Mouse (Mus musculus): Measurements from ENCODE around the gene Camkk1. TPM values are rescaled to one million over a fixed set of nuclear protein-coding genes. Genes with fewer than 3 reads are reported as not detected.

Gene Camkk1
- polyA plus RNA-seq, 1 experiment from 2014 or later = 6.1 TPM

DNA sequence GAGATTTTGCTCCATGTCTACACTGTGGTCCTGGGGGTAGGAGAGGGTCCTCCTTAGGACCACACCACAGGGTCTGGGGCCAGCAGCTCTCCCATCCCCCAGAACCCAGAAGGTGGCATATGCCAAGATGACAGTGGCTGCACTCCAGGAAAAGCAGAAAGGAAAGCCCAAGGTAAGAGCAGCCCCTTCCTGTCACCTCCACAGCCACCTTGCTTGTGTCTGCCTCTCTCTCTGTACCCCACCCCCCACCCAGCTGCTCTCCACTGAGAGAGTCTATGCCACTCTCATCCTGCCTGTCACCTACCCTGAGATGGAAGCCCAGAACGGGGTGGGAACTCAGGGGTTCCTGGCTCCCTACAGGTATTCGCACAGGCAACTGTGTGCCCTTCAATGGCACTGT, 10.0 kb upstream of the Camkk1 start:
- Histone ChIP-seq H3K27me3 (replicated peaks; ENCODE audit: insufficient read depth, low read length) (no peaks in the 10 kb centered on the region; the same call in 1 of the 2 replicates), H3K27ac (ENCODE audit: low read length) (no peak overlapping the region), H3K4me2 (replicated peaks; ENCODE audit: low read depth, low read length) (no peak overlapping the region), H3K4me1 (ENCODE audit: insufficient read depth, low read depth, low read length) (no peaks in the 10 kb centered on the region), H3K9ac (replicated peaks; ENCODE audit: low read depth) (no peak overlapping the region), H3K9me3 (ENCODE audit: low read length) (no peaks in the 10 kb centered on the region), H3K4me3 (ENCODE audit: low read depth, low read length) (no peak overlapping the region), H3K36me3 (ENCODE audit: insufficient read depth, low read length) (no peaks in the 10 kb centered on the region)
- ATAC-seq (no peak), DNase-seq (ENCODE audit: low spot score) (no peak)
- TF ChIP-seq EP300 (IDR thresholded peaks at IDR 0.05) (no peak), CTCF (IDR thresholded peaks at IDR 0.05) (no peak)
- WGBS = 64% methylated on average over 2 of the region's 2 CpGs

DNA sequence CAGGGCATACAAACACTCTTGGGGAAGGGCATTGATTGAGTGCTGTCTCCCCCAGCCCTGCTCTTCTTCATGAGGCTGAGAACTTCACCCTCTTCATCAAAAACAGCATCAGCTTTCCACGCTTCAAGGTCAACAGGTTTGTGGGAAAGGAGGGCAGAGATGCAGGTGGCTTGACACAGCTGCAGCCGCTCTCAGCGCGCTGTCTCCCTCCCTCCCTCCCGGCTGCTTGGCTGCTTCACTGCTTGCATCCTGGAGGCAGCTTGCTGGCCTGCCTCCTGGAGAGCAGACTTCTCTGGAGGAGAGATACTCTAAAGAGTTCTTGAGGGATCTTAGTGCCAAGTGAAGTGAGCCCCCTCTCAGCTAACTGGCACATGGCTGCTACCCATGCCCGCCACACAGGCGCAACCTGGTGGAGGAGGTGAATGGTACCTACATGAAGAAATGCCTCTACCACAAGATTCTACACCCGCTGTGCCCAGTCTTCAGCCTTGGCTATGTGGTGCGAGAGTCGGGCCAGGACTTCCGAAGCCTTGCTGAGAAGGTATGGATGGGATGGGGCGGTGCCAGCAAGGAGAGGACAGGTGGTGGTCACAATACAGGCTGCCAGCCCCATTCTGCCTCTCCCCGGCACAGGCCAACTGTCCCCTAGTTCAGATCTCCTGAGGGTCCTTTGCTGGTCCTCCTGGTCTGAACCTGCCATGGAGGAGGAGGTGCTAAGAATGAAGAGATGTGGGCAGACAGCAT, 9.1 kb upstream of the Camkk1 start:
- H3K36me3 ChIP-seq (ENCODE audit: insufficient read depth, low read length) = no peaks in the 10 kb centered on the region
- H3K9me3 ChIP-seq (ENCODE audit: low read length) = no peaks in the 10 kb centered on the region
- ATAC-seq = no peak
- H3K4me2 ChIP-seq (replicated peaks; ENCODE audit: low read depth, low read length) = no peak overlapping the region
- WGBS = 48% methylated on average over 12 of the region's 13 CpGs
- H3K4me1 ChIP-seq (ENCODE audit: insufficient read depth, low read depth, low read length) = peaks cover 2% of the 10 kb centered on the region; the same call in 1 of the 2 replicates
- no peak overlapping the region for H3K9ac ChIP-seq (replicated peaks; ENCODE audit: low read depth)
- H3K27me3 ChIP-seq (replicated peaks; ENCODE audit: insufficient read depth, low read length) = no peaks in the 10 kb centered on the region; the same call in 1 of the 2 replicates
- DNase-seq (ENCODE audit: low spot score) = no peak
- TF ChIP-seq EP300 (IDR thresholded peaks at IDR 0.05) = no peak
- H3K4me3 ChIP-seq (ENCODE audit: low read depth, low read length) = no peak overlapping the region
- H3K27ac ChIP-seq (ENCODE audit: low read length) = no peak overlapping the region

DNA sequence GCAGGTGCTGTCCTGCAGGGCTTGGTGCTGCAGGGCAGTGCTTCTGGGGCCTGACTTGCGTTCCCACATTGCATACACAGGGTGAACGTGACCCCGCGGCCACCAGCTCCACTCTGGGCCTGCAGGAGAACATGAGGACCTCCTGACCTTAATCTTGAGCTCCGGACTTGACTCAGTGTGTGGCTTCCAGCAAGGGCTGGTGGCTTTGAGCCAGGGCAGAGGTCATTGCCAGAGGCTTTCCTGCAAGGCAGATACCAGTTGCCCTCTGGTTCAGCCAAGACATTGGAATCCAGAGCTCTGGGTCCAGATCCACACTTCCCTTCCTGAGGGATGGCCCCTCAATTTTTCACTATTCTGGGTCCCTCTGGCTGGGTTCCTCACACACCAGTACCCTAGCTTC, 4.8 kb upstream of the Camkk1 start:
- H3K27me3 ChIP-seq (replicated peaks; ENCODE audit: insufficient read depth, low read length) = no peaks in the 10 kb centered on the region
- H3K27ac ChIP-seq (ENCODE audit: low read length) = no peak overlapping the region
- 68% methylated on average over 5 of the region's 5 CpGs for WGBS

DNA sequence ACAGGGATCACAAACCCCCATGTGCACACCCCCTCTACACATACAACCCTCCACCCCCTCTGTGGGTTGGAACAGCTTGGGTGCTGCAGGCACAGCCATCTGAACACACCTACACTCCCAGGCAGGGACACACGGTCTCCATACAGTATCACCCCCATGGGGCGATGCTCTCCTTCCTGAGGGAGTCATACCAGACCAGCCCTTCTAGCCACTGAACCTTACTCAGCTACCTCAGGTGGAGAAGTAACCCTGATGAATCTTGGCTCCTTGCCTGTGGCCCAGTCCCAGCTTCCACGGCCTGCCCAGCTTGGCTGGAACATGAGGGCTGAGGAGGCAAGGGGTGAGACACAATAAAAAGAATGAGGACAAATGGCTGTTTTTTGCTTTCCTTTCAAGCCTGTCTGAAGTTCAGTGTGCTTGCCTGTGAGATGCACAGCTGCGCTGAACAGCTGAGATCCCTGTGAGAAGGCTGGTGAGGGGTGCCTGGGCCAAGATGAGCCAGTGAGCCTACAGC, 3.9 kb upstream of the Camkk1 start:
- Histone ChIP-seq H3K9me3 (ENCODE audit: low read length) (no peaks in the 10 kb centered on the region), H3K27me3 (replicated peaks; ENCODE audit: insufficient read depth, low read length) (no peaks in the 10 kb centered on the region), H3K27ac (ENCODE audit: low read length) (no peak overlapping the region), H3K4me1 (ENCODE audit: insufficient read depth, low read depth, low read length) (peaks cover 11% of the 10 kb centered on the region), H3K4me2 (replicated peaks; ENCODE audit: low read depth, low read length) (no peak overlapping the region), H3K36me3 (ENCODE audit: insufficient read depth, low read length) (no peaks in the 10 kb centered on the region), H3K4me3 (ENCODE audit: low read depth, low read length) (no peak overlapping the region), H3K9ac (replicated peaks; ENCODE audit: low read depth) (no peak overlapping the region)
- ATAC-seq = no peak
- WGBS = 72% methylated on average over 4 of the region's 4 CpGs
- no peak for DNase-seq (ENCODE audit: low spot score)
- TF ChIP-seq EP300 (IDR thresholded peaks at IDR 0.05) (no peak), CTCF (IDR thresholded peaks at IDR 0.05) (no peak)

More for the DNA sequence above, 4.8 kb upstream of the Camkk1 start:
- H3K36me3 ChIP-seq (ENCODE audit: insufficient read depth, low read length) = no peaks in the 10 kb centered on the region
- no peak overlapping the region for H3K4me2 ChIP-seq (replicated peaks; ENCODE audit: low read depth, low read length)
- H3K4me3 ChIP-seq (ENCODE audit: low read depth, low read length) = no peak overlapping the region
- no peaks in the 10 kb centered on the region for H3K9me3 ChIP-seq (ENCODE audit: low read length)
- H3K9ac ChIP-seq (replicated peaks; ENCODE audit: low read depth) = no peak overlapping the region
- TF ChIP-seq EP300 (IDR thresholded peaks at IDR 0.05) (no peak), CTCF (IDR thresholded peaks at IDR 0.05) (no peak)
- DNase-seq (ENCODE audit: low spot score) (no peak), ATAC-seq (no peak)
- peaks cover 7% of the 10 kb centered on the region; the same call in 1 of the 2 replicates for H3K4me1 ChIP-seq (ENCODE audit: insufficient read depth, low read depth, low read length)

DNA sequence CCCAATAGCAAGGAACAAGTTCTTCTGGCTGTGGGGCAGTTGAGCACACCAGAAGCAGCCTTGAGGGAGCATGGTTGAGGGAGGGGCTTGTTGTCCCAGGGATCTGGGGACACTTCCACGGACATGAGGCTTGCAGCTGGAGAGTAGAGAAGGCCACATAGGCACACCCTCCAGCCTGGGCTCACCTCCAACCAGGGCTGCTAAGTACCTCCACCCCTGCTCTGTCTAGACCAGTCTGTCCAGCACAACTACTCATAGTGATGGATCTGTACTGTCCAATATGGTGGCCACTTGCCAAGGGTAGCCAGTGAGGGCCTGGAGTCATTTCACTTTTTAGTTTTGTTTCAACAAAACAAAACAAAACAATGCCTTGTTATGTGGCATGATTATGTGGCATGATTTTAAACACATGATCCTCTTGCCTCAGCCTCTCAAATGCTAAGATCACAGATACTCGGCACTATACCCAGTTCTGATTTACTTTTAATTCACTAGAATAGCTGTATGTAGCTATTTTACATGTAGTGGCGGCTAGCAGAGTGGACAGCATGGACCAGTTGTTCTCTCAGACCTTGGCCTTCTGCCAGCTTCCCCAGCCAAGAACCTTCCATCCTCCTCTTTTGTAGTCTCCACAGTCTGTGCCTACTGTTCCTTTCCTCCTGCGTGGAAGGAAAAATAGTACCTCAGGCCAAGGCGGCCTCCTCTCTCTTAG, 3.3 kb upstream of the Camkk1 start:
- no peaks in the 10 kb centered on the region for H3K27me3 ChIP-seq (replicated peaks; ENCODE audit: insufficient read depth, low read length)
- ATAC-seq (no peak), DNase-seq (ENCODE audit: low spot score) (no peak)

DNA sequence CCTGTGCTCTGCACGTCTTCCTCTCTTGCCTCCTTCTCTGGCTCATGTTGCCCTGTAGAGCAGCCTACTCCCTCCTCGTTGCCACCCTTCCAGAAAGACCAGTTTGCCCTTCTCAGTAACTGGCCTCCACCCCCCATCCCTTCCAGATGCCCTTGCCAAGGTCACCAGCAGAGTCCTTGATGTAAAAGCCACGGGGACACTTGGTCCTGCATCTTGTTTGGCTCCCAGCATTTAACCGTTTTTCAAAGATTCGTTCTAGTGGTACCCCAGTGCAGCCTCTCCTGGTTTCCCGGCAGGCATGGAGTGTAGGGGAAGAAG, 2.7 kb upstream of the Camkk1 start:
- no peak for ATAC-seq
- no peak for DNase-seq (ENCODE audit: low spot score)

More for the DNA sequence above, 3.3 kb upstream of the Camkk1 start:
- Histone ChIP-seq H3K9ac (replicated peaks; ENCODE audit: low read depth) (no peak overlapping the region), H3K4me1 (ENCODE audit: insufficient read depth, low read depth, low read length) (peaks cover 11% of the 10 kb centered on the region), H3K4me2 (replicated peaks; ENCODE audit: low read depth, low read length) (no peak overlapping the region), H3K27ac (ENCODE audit: low read length) (no peak overlapping the region), H3K4me3 (ENCODE audit: low read depth, low read length) (no peak overlapping the region), H3K9me3 (ENCODE audit: low read length) (no peaks in the 10 kb centered on the region), H3K36me3 (ENCODE audit: insufficient read depth, low read length) (no peaks in the 10 kb centered on the region)
- 39% methylated on average over 5 of the region's 5 CpGs for WGBS
- TF ChIP-seq CTCF (IDR thresholded peaks at IDR 0.05) = no peak
- TF ChIP-seq EP300 (IDR thresholded peaks at IDR 0.05) = no peak

More for the DNA sequence above, 2.7 kb upstream of the Camkk1 start:
- no peak for TF ChIP-seq EP300 (IDR thresholded peaks at IDR 0.05)
- Histone ChIP-seq H3K27ac (ENCODE audit: low read length) (no peak overlapping the region), H3K9ac (replicated peaks; ENCODE audit: low read depth) (no peak overlapping the region), H3K9me3 (ENCODE audit: low read length) (no peaks in the 10 kb centered on the region), H3K4me2 (replicated peaks; ENCODE audit: low read depth, low read length) (no peak overlapping the region), H3K4me3 (ENCODE audit: low read depth, low read length) (no peak overlapping the region), H3K4me1 (ENCODE audit: insufficient read depth, low read depth, low read length) (peaks cover 11% of the 10 kb centered on the region), H3K36me3 (ENCODE audit: insufficient read depth, low read length) (no peaks in the 10 kb centered on the region), H3K27me3 (replicated peaks; ENCODE audit: insufficient read depth, low read length) (no peaks in the 10 kb centered on the region)
- 59% methylated on average over 6 of the region's 6 CpGs for WGBS
